Mouse (Mus musculus): Measurements from ENCODE around the gene Psmd9.

DNA sequence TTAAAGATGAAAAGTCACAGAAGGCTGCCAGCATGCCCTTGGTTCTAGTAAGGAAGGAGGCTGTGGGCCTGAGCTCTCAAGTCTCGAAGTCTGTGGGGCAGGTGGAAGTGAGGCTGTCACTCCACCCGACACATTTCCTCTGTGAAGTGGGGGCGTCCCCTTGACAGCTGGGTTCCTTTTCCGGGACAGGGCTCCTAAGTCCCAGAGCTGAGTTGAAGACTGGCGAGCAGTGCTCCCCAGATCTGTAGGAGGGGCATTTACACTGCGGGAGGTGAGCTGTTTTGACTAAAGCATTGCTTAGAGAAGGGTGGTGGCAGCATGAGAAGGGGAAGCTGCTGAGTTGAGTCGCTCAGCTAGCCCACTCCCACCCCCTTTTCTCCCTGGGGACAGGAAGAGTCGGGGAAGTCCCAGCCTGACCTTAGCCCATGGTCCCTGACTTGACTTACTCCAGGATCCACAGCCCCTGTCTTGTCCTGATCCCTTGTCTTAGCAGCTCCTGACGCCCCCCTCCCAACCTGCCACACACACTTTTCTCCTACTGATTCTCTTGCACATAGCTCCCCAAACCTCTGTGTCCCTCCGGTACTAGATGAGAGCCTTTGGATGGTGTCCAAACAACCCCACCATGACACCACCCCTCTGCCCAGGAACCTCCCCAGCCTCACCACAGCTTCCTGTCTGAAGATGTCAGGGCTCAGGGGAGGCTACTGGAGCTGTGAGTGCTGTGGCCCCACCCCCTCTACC lies 40.6 kb upstream of the Psmd9 start:
- TF ChIP-seq GATA1 (IDR thresholded peaks at IDR 0.05; ENCODE audit: borderline replicate concordance, low read length) (no peak), FLI1 (IDR thresholded peaks at IDR 0.05; ENCODE audit: low read length) (no peak)
